Mouse (Mus musculus): ENCODE measurements at regions not wholly inside any gene's neighbourhood (a gene's known extent, or its start where the extent isn't known, plus 50 kb on each side); places are given as distances from the start of the nearest gene placed in this dataset.

DNA sequence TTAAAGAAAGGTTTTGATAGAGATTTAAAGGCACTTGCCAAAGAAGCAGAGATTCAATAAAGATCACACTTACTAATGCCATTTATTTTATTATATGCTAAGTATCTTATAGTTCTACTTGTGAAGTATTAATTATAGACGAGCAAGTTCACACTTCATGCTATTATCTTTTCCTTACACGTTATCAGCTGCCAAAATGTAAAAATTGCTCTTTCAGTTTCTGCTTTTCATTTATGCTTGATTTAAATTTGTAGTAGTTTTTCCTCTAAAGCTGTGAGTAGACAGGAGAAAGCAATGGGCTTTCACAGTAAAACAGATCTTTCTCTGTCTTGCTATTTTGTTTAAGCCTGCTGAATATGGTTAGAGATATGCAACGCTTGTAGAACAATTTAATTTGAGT is 125.9 kb upstream of the Cdkn2b start:
- TF ChIP-seq POLR2A (IDR thresholded peaks at IDR 0.05; ENCODE audit: insufficient read depth, low read depth, low read length) (no peak), CTCF (IDR thresholded peaks at IDR 0.05; ENCODE audit: insufficient read depth, low read depth, low read length) (no peak)

Data from olfactory bulb, adult 2 months (tissue).